Mouse (Mus musculus) midbrain, embryonic 11.5 days (tissue): ENCODE data around the gene Esr1. TPM values are rescaled to one million over a fixed set of nuclear protein-coding genes. Genes with fewer than 3 reads are reported as not detected.
"Not testable (repeated sequence)": the region's sequence is repeated elsewhere in the genome, so short reads cannot be mapped to it uniquely, and the experiment has no call there.

Experiments
- ATAC-seq: fragments of 200-750 bp; cut with Nextera tagmentation; 2 replicates; pipeline ENCODE4 v1.8.0; 2017; ENCODE audit warnings: moderate TSS enrichment, moderate library complexity; ENCODE audit not compliant: low FRiP score
- DNase-seq: peaks from one replicate; pipeline ENCODE4 v3.0.0; 2015; ENCODE audit warnings: low spot score; ENCODE audit errors: missing footprints
- H3K27ac ChIP-seq: fragments of 300-500 bp; sonication (generic); 2 replicates; pipeline ENCODE4 v1.5.1; 2014; ENCODE audit warnings: low read depth, low read length
- H3K27me3 ChIP-seq: fragments of 300-500 bp; sonication (generic); 2 replicates; pipeline ENCODE4 v1.6.1; 2014; ENCODE audit warnings: mild to moderate bottlenecking, low read length, moderate library complexity, mixed read lengths; ENCODE audit not compliant: control insufficient read depth, insufficient read depth
- H3K36me3 ChIP-seq: fragments of 300-500 bp; sonication (generic); 2 replicates; pipeline ENCODE4 v1.6.1; 2014; ENCODE audit warnings: mild to moderate bottlenecking, low read length, moderate library complexity, mixed read lengths; ENCODE audit not compliant: control insufficient read depth, insufficient read depth
- H3K4me1 ChIP-seq: fragments of 300-500 bp; sonication (generic); 2 replicates; pipeline ENCODE4 v1.6.1; 2014; ENCODE audit warnings: low read length; ENCODE audit not compliant: control insufficient read depth, insufficient read depth
- H3K4me2 ChIP-seq: fragments of 300-500 bp; sonication (generic); 2 replicates; pipeline ENCODE4 v1.6.1; 2014; ENCODE audit warnings: mild to moderate bottlenecking, moderate library complexity
- H3K4me3 ChIP-seq: fragments of 300-500 bp; sonication (generic); 2 replicates; pipeline ENCODE4 v1.5.1; 2014; ENCODE audit warnings: low read depth, low read length
- H3K9ac ChIP-seq: fragments of 300-500 bp; sonication (generic); 2 replicates; pipeline ENCODE4 v1.6.1; 2014; ENCODE audit warnings: low read length
- H3K9me3 ChIP-seq: fragments of 300-500 bp; sonication (generic); 2 replicates; pipeline ENCODE4 v1.6.1; 2016; ENCODE audit warnings: low read length; ENCODE audit not compliant: control insufficient read depth
- WGBS: fragments of 180-500 bp; shearing (Covaris S2); extraction: QIAGEN DNeasy Blood & Tissue Kit; methylation state at CpG from one replicate; pipeline ENCODE4 v1.1.7; 2014; 5-methylcytosine and 5-hydroxymethylcytosine counted together
- polyA plus RNA-seq: library from polyadenylated mRNA; unstranded; fragments of >200 nt; fragmentation: Nextera tagmentation; extraction: Ambion mirVana; gene quantifications from 2 replicates; pipeline ENCODE4 v1.2.1, GENCODE M21; 2014

The Esr1 gene
- polyA plus RNA-seq, 1 experiment from 2014 or later, result 0.12 TPM

DNA sequence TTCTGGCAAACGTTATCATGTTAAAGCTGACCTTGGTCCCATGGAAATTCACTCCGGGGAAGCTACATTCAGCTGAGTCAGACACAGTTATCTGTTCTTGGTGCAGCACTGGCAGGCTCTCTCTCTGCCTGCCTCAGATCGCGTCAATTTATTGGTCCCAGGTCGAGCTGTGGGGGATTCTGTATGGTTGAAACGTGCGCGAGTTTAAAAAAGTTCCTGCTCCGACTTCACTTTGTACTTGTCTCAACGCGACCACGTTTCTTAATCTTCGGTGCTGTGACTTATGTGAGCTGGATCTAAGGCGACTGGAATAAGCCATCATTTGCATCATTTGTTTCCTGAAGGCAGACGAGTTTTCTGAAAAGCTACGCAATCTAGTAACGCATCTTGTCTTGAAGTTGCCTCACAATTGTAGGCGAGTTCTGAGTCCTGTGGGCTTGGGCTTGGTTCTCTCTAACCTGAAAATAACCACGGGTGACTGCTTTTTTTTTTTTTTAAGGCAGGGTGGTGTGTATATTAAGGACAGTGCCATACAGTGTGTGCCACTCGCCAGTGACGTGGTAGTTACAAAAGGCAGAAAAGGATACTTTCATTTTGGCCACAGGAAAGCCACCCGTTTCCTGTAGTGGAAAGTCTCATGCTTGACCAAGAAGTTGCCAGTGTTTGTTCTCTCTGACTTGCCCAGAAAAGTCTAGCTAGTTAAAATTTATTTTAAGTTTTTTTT lies 1.1 kb downstream of the Esr1 start:
- Histone ChIP-seq H3K27ac (no peak overlapping the region), H3K9ac (no peak overlapping the region), H3K4me2 (no peak overlapping the region), H3K27me3 (no peaks in the 10 kb centered on the region), H3K4me1 (no peaks in the 10 kb centered on the region), H3K36me3 (no peaks in the 10 kb centered on the region), H3K4me3 (no peak overlapping the region), H3K9me3 (no peaks in the 10 kb centered on the region)
- no peak for ATAC-seq
- 83% methylated on average over 22 of the region's 22 CpGs for WGBS
- DNase-seq, result no peak

DNA sequence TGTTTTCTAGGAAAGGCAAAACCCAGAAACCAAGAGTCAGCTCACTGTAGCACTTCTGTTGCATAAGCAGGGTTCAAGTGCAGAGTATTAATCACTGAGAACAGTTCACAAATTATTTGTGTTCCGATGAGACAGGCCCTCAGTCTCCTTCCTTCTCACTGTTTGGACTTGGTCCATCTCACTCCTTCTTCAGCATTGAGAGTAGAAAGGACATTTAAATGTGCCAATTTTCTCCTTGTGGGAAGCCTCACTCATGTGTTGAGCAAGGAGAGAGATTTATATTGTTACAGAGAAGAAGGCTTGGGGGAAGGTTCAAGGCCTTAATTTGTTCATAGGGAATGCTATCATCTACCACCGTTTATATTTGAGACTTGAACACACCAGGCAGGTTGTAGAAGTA lies 6.6 kb downstream of the Esr1 start:
- Histone ChIP-seq H3K4me3 (no peak overlapping the region), H3K27ac (no peak overlapping the region), H3K4me1 (no peaks in the 10 kb centered on the region), H3K4me2 (no peak overlapping the region), H3K36me3 (no peaks in the 10 kb centered on the region), H3K9me3 (no peaks in the 10 kb centered on the region), H3K27me3 (no peaks in the 10 kb centered on the region), H3K9ac (no peak overlapping the region)
- ATAC-seq (no peak), DNase-seq (no peak)
- 91% methylated on average over 2 of the region's 2 CpGs for WGBS

DNA sequence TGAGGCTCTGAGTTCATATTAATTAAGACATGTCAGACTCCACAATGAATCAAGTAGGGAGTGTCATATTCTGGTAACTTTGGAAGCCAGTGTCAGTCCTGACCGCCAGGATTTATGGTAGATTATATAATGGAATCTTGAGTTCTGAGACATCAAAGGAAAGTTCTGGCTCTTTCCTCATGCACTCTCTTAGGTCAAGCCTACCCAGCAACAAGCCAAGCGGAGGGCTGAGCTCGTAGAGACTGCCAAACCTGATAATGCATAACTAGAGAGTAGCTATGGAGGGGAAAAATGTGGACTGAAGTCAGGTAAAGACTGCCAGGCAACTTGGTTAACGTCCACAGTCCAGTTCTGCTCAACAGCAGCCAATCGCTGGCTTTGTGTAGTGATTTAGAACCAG lies 7.3 kb downstream of the Esr1 start:
- Histone ChIP-seq H3K9me3 (no peaks in the 10 kb centered on the region), H3K4me2 (no peak overlapping the region), H3K27ac (no peak overlapping the region), H3K4me1 (no peaks in the 10 kb centered on the region), H3K27me3 (no peaks in the 10 kb centered on the region), H3K36me3 (no peaks in the 10 kb centered on the region), H3K4me3 (no peak overlapping the region), H3K9ac (no peak overlapping the region)
- ATAC-seq (no peak), DNase-seq (no peak)
- 86% methylated on average over 5 of the region's 5 CpGs for WGBS

DNA sequence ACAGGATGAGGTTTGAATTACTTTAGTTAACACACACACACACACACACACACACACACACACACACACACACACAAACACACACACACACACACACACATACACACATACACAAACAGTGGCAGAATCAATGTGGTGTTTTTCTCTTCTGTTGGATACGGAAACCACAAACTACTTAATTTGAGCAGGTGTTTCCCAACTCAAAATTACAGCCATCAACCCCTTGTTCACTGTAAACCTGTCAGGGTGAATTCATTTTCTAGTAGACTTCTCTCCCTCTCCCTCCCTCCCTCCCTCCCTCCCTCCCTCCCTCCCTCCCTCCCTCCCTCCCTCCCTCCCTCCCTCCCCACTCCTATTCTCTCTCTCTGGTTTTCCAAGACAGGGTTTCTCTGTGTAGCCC lies 8.0 kb downstream of the Esr1 start:
- not testable (repeated sequence) for ATAC-seq, H3K27ac ChIP-seq, H3K4me2 ChIP-seq, DNase-seq, H3K27me3 ChIP-seq, H3K4me1 ChIP-seq, H3K9ac ChIP-seq, H3K4me3 ChIP-seq, H3K9me3 ChIP-seq, H3K36me3 ChIP-seq
- WGBS, result 93% methylated on average over 1 of the region's 1 CpGs

DNA sequence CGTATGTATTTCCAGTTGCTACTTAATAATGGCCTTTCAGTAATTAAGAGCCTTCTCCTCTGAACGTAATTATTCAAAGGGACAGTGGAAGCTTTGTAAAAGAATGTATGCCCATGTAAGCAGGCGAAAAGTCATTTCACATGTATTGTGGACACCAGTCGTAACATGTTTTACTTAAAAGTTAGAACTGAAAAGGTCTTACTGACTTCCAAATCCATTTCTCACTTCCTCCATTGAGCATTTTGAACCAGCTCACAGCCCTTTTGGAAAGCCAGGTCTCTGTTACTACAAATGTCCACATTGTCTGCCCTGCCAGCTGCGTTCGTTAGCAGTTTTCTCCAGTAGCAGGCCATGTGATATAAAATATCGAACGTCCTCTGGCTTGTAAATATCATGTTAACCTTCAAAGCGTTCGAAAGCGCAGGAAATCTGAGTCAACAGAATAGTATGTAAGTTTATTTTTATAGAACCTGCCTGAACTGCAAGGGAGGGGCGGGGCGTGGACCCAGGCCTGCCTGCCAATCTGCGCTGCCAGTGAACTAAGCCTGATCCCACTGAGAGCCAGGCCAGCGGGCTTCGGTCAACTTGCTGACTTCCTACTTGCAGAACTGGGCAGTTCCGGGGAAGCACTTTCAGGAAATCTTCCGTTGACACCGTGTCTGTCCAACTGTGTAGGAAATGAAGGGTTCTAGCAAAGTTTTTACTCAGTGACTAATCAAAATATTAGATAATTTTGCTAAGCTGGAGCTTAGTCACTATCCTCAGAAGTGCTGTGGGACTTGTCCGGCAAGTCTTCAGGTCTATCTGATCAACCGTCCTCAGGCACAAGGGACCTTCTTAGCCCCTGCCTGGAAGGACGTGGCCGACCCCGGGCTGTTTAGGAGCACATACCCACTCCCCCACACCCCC lies 9.5 kb downstream of the Esr1 start:
- no peak for ATAC-seq
- no peaks in the 10 kb centered on the region for H3K27me3 ChIP-seq
- H3K4me1 ChIP-seq, result no peaks in the 10 kb centered on the region
- no peak for DNase-seq
- no peaks in the 10 kb centered on the region for H3K9me3 ChIP-seq
- no peak overlapping the region for H3K4me2 ChIP-seq
- H3K9ac ChIP-seq, result no peak overlapping the region
- no peaks in the 10 kb centered on the region for H3K36me3 ChIP-seq
- H3K4me3 ChIP-seq, result no peak overlapping the region
- WGBS, result 87% methylated on average over 24 of the region's 24 CpGs
- no peak overlapping the region for H3K27ac ChIP-seq

DNA sequence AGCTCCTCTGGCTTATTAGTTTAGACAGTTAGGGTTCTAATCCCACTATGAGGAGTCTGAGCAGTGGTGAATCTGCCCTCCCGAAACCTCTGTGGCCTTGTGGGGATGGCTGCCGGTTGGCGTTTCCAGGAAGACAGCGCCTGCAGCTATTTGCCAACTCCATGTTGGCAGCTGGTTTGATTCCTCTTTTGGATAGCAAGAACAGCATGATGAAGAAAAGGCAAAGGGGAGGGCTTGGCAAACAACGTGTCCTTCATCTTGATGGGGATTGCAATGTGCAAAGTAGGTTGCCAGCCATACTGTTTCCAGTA lies 10.1 kb downstream of the Esr1 start:
- ATAC-seq (no peak), DNase-seq (no peak)
- Histone ChIP-seq H3K27ac (no peak overlapping the region), H3K36me3 (no peaks in the 10 kb centered on the region), H3K27me3 (no peaks in the 10 kb centered on the region), H3K4me2 (no peak overlapping the region), H3K4me3 (no peak overlapping the region), H3K4me1 (no peaks in the 10 kb centered on the region), H3K9ac (no peak overlapping the region), H3K9me3 (no peaks in the 10 kb centered on the region)
- WGBS, result 94% methylated on average over 5 of the region's 5 CpGs

DNA sequence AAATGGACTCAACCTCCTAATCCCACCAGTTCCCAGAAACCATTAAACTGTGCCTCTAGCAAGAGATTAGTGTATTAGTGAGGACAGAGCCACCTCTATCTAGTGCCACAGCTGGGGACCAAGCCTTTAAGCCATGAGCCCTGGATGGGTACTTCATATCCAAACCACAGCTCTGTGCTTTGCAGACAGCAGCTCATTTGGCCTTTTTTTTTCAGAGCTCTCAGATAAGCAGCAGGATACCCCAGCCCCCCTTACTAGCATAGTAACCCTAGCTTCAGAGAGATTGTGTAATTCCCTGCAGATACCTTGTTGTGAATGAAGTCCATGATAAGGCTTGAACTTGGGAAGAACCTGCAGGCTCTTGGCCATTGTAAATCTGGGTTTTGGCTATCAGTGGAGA lies 11.9 kb downstream of the Esr1 start:
- H3K36me3 ChIP-seq, result no peaks in the 10 kb centered on the region
- DNase-seq (no peak), ATAC-seq (no peak)
- no peak overlapping the region for H3K4me2 ChIP-seq
- no peaks in the 10 kb centered on the region for H3K9me3 ChIP-seq
- no peak overlapping the region for H3K9ac ChIP-seq
- H3K27me3 ChIP-seq, result no peaks in the 10 kb centered on the region
- H3K27ac ChIP-seq, result no peak overlapping the region
- no peaks in the 10 kb centered on the region for H3K4me1 ChIP-seq
- H3K4me3 ChIP-seq, result no peak overlapping the region

DNA sequence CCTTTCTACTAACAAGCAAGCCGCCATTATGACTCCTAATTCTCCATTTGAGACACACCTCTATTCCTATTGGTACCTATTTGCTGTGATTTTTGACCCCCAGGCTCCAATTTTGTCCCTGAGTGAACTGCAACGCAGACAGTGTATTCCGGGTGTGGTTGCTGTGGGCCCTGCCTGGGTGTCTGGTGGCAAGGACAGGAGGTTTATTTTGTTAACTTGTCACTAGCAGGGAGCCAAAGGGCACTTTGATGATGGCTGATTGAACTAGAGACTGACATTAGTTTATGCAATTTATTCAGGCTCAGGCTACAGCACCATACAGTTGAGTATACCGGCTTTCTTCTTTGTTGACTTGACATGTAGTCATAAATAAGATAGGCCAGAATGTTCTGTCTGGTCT lies 13.2 kb downstream of the Esr1 start:
- DNase-seq, result no peak
- H3K9ac ChIP-seq, result no peak overlapping the region
- no peak overlapping the region for H3K27ac ChIP-seq
- no peak overlapping the region for H3K4me2 ChIP-seq
- no peaks in the 10 kb centered on the region for H3K36me3 ChIP-seq
- no peaks in the 10 kb centered on the region for H3K4me1 ChIP-seq
- 86% methylated on average over 4 of the region's 4 CpGs for WGBS
- H3K27me3 ChIP-seq, result no peaks in the 10 kb centered on the region
- ATAC-seq, result no peak
- no peak overlapping the region for H3K4me3 ChIP-seq
- no peaks in the 10 kb centered on the region for H3K9me3 ChIP-seq

DNA sequence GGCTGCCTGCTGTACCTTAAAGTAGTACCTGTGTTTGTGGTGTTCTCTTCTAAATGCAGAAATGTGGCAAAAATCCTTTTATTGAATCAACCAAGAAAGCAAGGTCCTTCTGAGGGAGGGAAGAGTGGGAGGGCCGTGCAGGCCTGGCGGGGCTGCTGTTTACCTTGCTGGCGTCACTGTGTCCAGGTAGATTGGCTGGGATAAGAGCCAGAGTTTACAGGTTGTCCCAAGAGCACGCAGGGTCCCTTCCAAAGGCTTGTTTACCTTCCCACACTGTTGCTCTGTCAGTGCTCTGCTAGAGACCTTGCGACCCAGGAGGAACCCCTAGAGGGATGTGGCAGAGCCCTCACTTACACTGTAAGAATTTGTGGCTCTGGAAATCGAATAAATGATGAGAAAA lies 13.9 kb downstream of the Esr1 start:
- Histone ChIP-seq H3K4me1 (no peaks in the 10 kb centered on the region), H3K4me3 (no peak overlapping the region), H3K36me3 (no peaks in the 10 kb centered on the region), H3K9me3 (no peaks in the 10 kb centered on the region), H3K4me2 (no peak overlapping the region), H3K27me3 (no peaks in the 10 kb centered on the region), H3K27ac (no peak overlapping the region), H3K9ac (no peak overlapping the region)
- 86% methylated on average over 6 of the region's 6 CpGs for WGBS
- ATAC-seq (no peak), DNase-seq (no peak)
